Mouse (Mus musculus) embryo, embryonic 9.5 days (tissue): Measurements from ENCODE around the gene Olfr305.
"Not testable (repeated sequence)": the region's sequence is repeated elsewhere in the genome, so short reads cannot be mapped to it uniquely, and the experiment has no call there.

Experiments
- DNase-seq: peaks from one replicate; pipeline ENCODE4 v3.0.0-alpha.2; 2017; ENCODE audit errors: extremely low spot score

Olfr305 gene

DNA sequence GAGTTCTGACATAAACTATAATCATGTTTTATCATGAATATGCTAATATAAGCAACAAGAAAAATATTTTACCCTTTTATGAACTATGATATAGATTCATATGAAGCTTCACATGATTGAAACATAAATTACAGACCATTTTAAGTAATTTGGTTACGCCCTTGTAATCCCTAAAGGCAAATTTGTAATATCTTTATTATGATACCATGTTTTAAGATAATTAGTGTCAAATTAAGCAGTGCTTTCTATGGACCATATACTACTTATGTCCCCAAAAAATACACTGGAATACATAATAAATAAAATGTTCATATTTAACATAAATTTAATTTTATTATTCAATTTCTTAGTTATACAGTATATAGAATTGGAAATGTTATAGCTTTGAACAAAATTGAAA lies at the start of gene Olfr305:
TSS of gene Olfr305 (minus strand) at position 101 of the 400 bp plus-strand sequence.
- DNase-seq = no peak

GRCm38 (mm10) chr7:86403546-86403945 lies 36.8 kb upstream of the Olfr305 start, which contains the start of gene Olfr301:
Gene Olfr301, plus strand, starts transcription at chr7:86403846.
- DNase-seq = no peak

DNA sequence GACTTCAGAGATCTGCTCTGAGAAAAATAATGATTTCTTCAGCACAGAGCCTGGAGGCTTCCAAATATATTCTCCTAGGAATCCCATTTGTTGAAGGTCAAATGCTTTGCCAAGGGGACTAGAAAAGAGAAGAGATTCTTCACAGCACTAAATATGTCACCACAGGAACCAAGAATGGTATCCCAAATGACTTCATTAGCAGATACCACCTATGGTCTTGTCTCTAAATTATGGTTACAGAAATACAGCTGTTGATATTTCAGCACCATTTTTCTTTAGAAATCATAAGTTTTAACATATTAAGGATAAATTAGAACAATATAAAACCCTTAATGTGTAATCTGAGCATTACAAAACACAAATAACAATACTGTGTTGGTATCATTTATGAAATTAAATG lies 31.0 kb upstream of the Olfr305 start, which contains the start of gene Olfr303:
TSS of gene Olfr303 (minus strand) at position 101 of the 400 bp plus-strand sequence.
- DNase-seq = no peak

GRCm38 (mm10) chr7:86386558-86386957 lies 19.8 kb upstream of the Olfr305 start, which contains the start of gene Olfr304:
Gene Olfr304, minus strand, starts transcription at chr7:86386658.
- DNase-seq = no peak

GRCm38 (mm10) chr7:86385769-86386168 lies 19.0 kb upstream of the Olfr305 start:
- no peak for DNase-seq

DNA sequence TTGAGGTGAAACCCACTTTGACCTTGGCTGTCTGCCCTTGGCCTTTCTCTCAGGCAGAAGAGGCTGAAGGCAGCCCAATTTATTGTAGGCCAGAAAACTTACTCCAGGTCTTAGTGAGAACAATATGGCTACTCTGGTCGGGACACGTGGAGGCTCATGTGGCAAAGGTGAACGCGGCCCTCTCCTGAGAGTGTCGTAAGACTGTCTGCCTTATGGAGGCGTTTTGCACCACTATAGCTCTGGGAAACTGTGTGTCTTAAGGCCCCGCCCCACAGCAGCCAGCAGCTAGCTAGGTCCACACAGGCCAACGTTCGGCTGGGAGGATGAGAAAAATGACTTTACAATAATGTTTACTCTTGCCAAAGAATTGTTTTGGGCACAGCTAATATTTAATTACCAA lies 20.4 kb downstream of the Olfr305 start:
- not testable (repeated sequence) for DNase-seq

DNA sequence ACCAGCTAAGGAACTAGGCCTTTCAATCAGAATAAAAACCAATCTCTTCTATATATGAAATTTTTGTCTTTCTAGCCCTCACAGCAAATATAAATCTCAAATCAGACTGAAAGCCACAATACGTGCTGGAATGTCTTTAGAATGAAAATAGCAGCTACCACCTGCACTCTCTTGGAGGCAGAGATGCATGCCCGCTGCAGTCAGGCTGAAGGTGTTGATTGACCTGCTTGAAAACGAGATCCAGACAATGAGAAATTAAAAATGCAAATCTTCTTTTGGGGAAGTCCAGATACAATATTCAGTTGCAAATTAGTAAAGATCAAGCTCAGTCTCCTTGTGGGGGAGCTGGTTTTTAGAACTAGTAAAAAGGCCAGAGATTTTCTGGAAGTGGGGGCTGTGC lies 22.5 kb downstream of the Olfr305 start:
- no peak for DNase-seq

DNA sequence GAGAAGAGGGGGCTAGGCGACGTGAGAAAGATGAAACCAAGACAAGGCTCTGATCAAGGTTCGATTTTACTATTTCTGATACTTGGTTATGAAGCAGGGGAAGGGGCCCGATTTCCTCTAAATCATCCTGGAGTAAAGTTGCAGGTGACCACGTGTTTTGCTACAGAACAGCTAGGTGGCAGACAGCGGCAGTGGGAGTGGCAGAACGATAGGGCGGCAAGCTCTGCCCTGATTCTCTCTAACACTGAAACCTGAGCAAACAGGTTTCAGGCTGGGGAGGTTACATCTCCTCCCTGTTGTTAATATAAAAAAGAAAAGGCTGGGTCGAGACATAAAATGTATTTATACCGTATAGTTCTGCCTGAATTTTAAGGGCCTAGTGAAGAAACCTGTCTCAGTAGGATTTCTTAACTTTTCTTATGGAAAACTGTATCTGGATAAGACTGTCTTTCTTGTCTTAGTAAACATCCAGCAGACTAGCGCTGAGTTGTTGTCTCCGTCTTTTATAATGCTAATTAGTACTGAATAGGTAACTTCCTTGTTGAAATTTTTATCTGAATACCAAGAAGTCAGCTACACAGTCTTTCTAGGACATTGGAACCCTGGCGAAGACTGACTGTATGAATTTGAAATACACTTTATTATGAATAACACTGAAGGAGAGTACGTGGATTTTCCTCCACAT lies 23.7 kb downstream of the Olfr305 start:
- no peak for DNase-seq

DNA sequence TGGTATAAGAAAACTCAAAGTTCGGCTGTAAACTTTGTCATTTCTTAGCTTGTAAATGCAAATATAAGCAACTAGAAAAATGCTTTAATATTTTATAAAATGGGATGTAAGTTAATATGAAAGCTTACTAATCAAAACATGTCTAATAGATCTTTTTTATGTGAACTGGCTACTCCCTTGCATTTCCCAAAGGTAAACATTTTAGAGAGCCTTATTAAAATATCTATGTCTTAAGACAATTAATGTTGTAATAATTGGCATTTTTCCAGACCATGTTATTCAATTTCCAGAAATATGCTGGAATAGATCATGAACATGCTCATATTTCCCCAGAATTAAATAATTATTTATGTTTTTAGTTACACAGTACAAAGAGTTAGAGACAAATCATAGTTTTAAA lies 29.2 kb downstream of the Olfr305 start, which contains the start of gene Olfr307:
TSS of gene Olfr307 (minus strand) at position 101 of the 400 bp plus-strand sequence.
- no peak for DNase-seq

- DNase-seq = no peak
Measured at GRCm38 (mm10) chr7:86325530-86325929, 41.2 kb downstream of the Olfr305 start, which contains the start of gene Olfr308. Gene Olfr308, minus strand, starts transcription at chr7:86325630.

GRCm38 (mm10) chr7:86321323-86321722 lies 45.4 kb downstream of the Olfr305 start:
- DNase-seq = no peak

GRCm38 (mm10) chr7:86313608-86314007 lies 53.1 kb downstream of the Olfr305 start, which contains the start of gene Olfr309:
Gene Olfr309, minus strand, starts transcription at chr7:86313708.
- DNase-seq = no peak
